Mouse (Mus musculus): ENCODE data around the gene Pik3r1. TPM values are rescaled to one million over a fixed set of nuclear protein-coding genes. Genes with fewer than 3 reads are reported as not detected.

Pik3r1 gene
- polyA plus RNA-seq, 1 experiment from 2014 or later, result 46.8 TPM

DNA sequence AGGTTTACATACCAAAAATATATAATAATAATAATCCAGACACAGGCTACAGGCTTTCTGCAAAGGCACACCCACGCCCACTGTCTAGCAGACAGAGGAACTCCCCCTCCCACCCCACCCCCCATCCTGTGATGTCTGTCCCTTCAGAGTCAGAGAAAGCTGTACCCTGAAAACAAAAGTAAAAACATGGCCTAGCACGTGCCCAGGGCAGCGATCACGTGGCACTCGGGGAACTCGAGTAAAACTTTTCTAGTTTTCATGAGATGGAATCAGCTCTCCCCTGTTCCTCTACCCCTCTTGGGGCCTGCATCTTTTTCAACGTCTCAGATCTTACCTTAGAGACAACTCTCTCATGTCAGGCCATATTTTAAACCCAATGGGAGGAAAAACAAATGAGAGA, 71.2 kb downstream of the Pik3r1 start:
- no peaks in the 10 kb centered on the region for H3K9me3 ChIP-seq
- no peaks in the 10 kb centered on the region for H3K27me3 ChIP-seq
- H3K27ac ChIP-seq, result no peak overlapping the region
- no peak overlapping the region for H3K9ac ChIP-seq
- H3K4me3 ChIP-seq, result no peak overlapping the region
- H3K36me3 ChIP-seq, result peaks cover 9% of the 10 kb centered on the region
- peaks cover 46% of the 10 kb centered on the region for H3K4me1 ChIP-seq (replicated peaks)
- no peak for ATAC-seq (ENCODE audit: low FRiP score)
- 68% methylated on average over 7 of the region's 7 CpGs for WGBS
- no peak overlapping the region for H3K4me2 ChIP-seq

DNA sequence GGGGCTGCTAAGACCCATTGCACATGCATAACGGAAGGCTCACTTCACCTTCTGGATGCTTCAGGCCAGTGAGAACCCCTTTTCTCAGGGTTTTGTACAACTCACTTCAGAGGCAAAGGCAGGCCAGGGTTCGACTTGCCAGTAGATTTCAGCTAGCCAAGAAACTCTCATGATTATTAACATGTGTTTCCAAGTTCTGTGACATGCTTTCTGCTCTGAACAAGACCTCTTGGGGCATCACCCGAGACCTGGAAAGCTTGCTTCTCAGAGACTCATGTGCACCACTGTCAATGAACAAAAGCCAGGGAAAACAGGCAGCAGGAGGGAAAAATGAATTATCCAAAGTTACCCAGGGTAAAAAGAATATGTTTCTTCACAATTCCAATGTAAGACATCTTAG, 71.7 kb downstream of the Pik3r1 start:
- Histone ChIP-seq H3K4me2 (no peak overlapping the region), H3K27me3 (no peaks in the 10 kb centered on the region), H3K27ac (0 out of 2 replicates have a peak overlapping the region, but pooled peaks have one; percentile 18), H3K4me1 (replicated peaks) (peaks cover 51% of the 10 kb centered on the region), H3K9ac (no peak overlapping the region), H3K4me3 (no peak overlapping the region), H3K36me3 (peaks cover 4% of the 10 kb centered on the region), H3K9me3 (no peaks in the 10 kb centered on the region)
- WGBS, result 61% methylated on average over 3 of the region's 3 CpGs
- ATAC-seq (ENCODE audit: low FRiP score), result no peak

DNA sequence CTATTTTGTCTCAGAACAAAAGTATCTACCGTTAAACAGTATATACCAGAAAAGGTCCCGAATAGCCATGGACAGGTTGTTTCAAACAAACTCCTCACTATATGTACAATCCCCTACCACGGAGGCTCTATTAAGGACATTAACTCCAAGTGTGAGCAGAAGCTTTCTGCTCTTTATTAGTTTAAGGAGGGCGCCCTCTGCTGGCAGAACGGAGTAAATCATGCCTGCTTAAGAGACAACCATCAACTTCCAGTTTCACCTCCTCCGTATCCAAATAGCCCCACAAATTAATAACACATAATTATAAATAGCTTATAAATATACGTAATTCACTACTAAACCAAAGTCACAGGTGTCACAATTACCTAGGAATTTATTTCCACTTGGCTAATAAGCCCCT, 72.1 kb downstream of the Pik3r1 start:
- no peaks in the 10 kb centered on the region for H3K27me3 ChIP-seq
- 5% methylated on average over 7 of the region's 7 CpGs for WGBS
- H3K4me3 ChIP-seq, result no peak overlapping the region
- ATAC-seq (ENCODE audit: low FRiP score), result no peak
- H3K9ac ChIP-seq, result no peak overlapping the region
- H3K36me3 ChIP-seq, result no peaks in the 10 kb centered on the region; the same call in 1 of the 2 replicates
- no peaks in the 10 kb centered on the region for H3K9me3 ChIP-seq
- no peak overlapping the region for H3K4me2 ChIP-seq
- H3K27ac ChIP-seq, result no peak overlapping the region
- peaks cover 55% of the 10 kb centered on the region for H3K4me1 ChIP-seq (replicated peaks)

DNA sequence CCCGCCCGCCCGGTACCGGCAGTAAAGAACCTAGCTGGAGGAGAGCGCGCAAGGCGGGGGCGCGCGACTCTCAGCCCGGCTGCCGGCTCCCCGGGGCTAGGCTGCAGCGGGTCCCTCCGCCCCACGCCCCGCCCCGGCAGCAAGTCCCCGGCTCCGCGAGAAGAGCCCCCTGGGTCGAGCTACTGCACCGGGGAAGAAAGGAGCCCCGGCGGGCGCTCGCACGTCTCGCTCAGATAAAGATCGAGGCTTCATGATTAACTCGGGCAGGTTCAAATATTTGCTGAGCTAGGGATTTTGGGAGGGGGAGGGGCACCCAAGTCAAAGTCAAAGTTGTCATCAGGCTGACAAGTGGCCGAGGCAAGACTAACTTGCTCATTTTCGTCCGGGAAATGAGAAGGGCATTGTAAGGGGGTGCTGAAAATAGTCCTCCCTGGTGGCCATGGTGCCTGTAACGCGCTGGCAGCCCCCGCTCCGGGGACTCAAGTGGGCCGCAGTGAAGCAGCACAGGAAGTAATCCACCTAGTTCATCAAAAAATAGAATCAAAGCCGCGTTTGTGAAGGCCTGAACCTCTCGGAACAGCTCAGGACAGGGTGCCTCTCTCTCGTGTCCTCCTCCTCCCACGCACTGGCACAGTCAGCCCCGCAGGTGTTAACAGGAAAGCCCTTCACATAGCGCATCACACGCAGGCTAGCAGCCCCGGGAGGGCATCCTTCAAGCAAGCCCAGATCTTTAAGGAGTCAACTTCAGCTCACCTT, 73.3 kb downstream of the Pik3r1 start:
- H3K27ac ChIP-seq, result peak overlapping the region; percentile 78
- WGBS, result under 1% methylated on average over 44 of the region's 48 CpGs
- H3K9me3 ChIP-seq, result no peaks in the 10 kb centered on the region
- H3K4me1 ChIP-seq (replicated peaks), result peaks cover 59% of the 10 kb centered on the region
- no peaks in the 10 kb centered on the region for H3K27me3 ChIP-seq
- ATAC-seq (ENCODE audit: low FRiP score), result peak; percentile 44; the same call in 1 of the 2 replicates
- H3K4me2 ChIP-seq, result peak overlapping the region; percentile 96
- H3K36me3 ChIP-seq, result no peaks in the 10 kb centered on the region
- peak overlapping the region; percentile 82 for H3K9ac ChIP-seq
- peak overlapping the region; percentile 65 for H3K4me3 ChIP-seq

DNA sequence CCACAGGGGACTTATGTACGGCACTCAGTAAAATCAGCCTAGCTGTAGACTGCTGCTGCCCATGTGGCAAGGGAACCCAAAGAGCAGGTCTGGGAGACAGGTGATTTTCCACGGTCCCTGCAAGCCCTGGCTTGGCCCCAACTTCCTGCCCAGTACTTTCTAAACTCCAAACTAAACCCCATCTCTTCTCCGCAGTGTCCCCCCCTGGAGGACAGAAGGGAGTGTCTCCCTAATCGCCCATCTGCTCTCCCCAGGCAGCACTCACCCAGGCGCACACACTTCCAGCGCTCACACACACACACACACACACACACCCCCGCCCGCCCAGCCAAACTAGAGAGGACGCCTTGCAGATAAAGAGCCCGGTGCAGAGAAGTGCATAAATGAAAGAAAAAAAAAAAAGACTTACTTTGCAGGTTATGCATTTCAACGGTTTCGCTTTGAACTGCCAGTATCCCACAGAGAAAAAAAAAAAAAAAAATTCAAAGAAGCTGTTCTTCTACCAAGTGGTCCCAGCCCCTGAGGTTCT, 74.0 kb downstream of the Pik3r1 start:
- H3K9me3 ChIP-seq, result no peaks in the 10 kb centered on the region
- H3K9ac ChIP-seq, result peak overlapping the region; percentile 82
- WGBS, result 2% methylated on average over 12 of the region's 12 CpGs
- H3K36me3 ChIP-seq, result no peaks in the 10 kb centered on the region
- ATAC-seq (ENCODE audit: low FRiP score), result peak; percentile 27
- H3K4me1 ChIP-seq (replicated peaks), result peaks cover 56% of the 10 kb centered on the region
- peak overlapping the region; percentile 96 for H3K4me2 ChIP-seq
- H3K27me3 ChIP-seq, result no peaks in the 10 kb centered on the region
- H3K4me3 ChIP-seq, result peak overlapping the region; percentile 65
- H3K27ac ChIP-seq, result peak overlapping the region; percentile 78

DNA sequence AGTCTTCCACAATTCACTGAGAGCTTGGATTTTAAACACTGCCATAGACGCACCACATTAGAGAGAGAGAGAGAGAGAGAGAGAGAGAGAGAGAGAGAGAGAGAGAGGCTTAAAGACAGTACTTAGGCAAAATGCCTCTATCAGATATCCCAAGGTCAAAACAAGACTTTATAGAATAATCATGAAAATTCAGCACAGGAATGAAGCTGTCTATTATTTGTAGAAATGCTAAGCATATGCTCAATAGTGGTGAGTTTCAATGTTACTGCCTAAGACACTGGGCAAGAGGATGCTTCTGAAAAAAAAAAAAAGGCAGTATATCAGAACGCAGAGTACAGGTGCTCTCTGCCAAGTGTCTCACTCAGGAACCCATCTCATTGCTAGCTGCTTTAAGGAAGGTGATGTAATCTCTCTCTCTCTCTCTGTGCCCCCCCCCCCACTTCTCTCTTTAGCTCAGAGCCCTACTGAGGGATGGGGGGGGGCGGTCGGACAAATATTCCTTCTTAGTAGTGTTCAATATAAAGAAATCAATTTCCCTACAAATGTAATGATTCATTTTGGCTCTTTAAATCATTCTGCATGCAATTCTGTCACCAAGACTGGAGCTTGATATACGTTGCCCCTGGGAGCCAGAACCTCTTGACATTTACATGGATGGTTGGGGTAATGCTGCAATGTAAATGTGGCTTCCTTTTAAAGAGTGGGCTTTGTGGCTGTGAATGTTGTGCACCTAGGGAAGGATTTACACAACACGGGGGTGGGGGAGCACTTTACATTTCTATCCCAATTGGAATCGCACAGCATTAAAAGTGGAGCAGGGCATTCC, 74.9 kb downstream of the Pik3r1 start:
- Histone ChIP-seq H3K9ac (peak overlapping the region; percentile 82), H3K27me3 (no peaks in the 10 kb centered on the region), H3K36me3 (peaks cover 6% of the 10 kb centered on the region; the same call in 1 of the 2 replicates), H3K9me3 (no peaks in the 10 kb centered on the region), H3K4me3 (peak overlapping the region; percentile 65), H3K4me2 (peak overlapping the region; percentile 96), H3K4me1 (replicated peaks) (peaks cover 50% of the 10 kb centered on the region), H3K27ac (peak overlapping the region; percentile 93)
- 45% methylated on average over 7 of the region's 7 CpGs for WGBS
- ATAC-seq (ENCODE audit: low FRiP score), result peak; percentile 21; the same call in 1 of the 2 replicates

DNA sequence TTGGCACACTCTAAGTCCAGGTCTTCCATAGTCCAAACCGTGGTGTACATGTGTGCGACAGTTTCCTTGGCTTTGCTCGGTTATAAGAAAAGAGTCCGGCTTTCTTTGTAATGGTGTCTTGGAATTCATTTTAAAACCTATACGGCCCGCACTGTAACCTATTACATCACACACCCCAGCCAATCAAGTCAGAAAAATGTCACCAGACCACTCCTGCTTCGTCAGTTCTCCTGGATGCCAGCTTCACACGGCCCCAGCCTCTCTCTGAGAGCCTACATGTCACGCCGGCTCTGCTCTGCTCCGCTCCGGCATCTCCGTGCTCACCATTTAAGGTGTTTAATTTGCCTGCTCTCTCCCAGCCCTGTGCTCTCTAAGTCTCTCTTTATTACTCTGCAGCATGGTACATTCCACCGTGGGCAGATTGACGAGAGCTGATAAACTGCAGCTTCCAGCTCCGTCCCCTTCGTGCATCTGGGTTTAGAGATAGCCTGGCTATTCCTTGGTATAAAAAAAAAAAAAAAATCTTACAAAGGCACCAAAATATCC, 75.7 kb downstream of the Pik3r1 start:
- no peaks in the 10 kb centered on the region for H3K27me3 ChIP-seq
- WGBS, result 14% methylated on average over 17 of the region's 17 CpGs
- no peaks in the 10 kb centered on the region for H3K9me3 ChIP-seq
- H3K4me3 ChIP-seq, result peak overlapping the region; percentile 65
- H3K4me1 ChIP-seq (replicated peaks), result peaks cover 45% of the 10 kb centered on the region
- peak overlapping the region; percentile 82 for H3K9ac ChIP-seq
- H3K36me3 ChIP-seq, result peaks cover 13% of the 10 kb centered on the region
- peak; percentile 81 for ATAC-seq (ENCODE audit: low FRiP score)
- H3K4me2 ChIP-seq, result peak overlapping the region; percentile 96
- H3K27ac ChIP-seq, result peak overlapping the region; percentile 93

DNA sequence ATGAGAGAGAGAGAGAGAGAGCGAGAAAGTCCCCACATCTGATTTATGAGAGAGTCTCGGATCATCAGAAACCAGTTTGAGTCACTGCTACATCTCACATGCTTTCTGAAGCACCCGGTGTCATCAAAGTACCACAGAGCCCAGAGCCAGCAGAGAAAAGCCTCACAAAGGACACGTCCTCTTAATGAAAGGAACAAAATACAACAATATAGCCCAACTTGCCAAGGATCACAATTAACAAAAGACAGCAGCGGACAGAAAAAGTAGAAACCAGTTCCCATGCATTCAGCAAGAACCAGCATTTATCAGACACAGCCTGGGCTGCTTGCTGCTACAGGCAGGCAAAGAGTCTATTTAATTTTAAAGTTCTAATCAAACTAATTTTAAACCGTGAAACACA, 76.3 kb downstream of the Pik3r1 start:
- Histone ChIP-seq H3K27me3 (no peaks in the 10 kb centered on the region), H3K4me3 (peak overlapping the region; percentile 65), H3K9me3 (no peaks in the 10 kb centered on the region), H3K4me2 (peak overlapping the region; percentile 96), H3K27ac (peak overlapping the region; percentile 93), H3K36me3 (peaks cover 19% of the 10 kb centered on the region), H3K9ac (peak overlapping the region; percentile 82), H3K4me1 (replicated peaks) (peaks cover 45% of the 10 kb centered on the region)
- ATAC-seq (ENCODE audit: low FRiP score), result no peak
- WGBS, result 14% methylated on average over 6 of the region's 6 CpGs

DNA sequence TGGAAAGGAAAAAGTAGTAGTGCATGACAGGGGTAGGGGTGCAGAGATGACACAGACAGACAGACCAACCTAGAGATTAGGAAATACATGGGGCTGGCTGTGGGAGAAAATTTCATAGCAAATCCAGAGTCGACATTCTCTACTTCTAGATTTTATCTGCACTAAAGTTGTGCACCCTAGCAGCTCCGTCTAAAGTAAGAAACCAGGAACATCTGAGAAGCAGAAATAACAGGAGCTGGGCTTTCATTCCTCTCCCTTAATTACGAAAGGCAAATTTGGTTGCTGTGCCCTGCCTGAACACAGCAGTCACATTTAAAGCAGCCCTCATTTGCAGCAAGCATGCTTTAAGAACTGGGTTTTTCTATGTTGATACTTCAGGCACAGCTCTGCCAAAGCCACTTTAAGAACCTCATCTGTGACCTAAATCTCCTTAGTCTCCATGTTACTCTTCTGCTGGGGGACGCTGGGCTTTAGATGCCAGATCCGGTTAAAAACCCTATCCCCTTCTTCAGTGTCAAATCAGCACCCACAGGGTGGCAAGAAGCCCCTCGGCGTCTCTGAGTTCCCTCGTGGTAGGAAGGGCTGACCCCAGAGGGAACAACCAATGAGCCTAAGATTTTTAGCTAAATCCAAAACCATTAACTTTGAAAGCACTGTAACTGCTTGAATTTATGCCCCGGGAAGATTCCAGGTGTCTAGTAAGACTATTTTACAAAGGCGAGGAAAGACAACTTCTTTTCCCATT, 76.9 kb downstream of the Pik3r1 start:
- Histone ChIP-seq H3K9me3 (no peaks in the 10 kb centered on the region), H3K27ac (peak overlapping the region; percentile 93; the same call in 1 of the 2 replicates), H3K4me1 (replicated peaks) (peaks cover 45% of the 10 kb centered on the region), H3K36me3 (peaks cover 25% of the 10 kb centered on the region), H3K4me3 (peak overlapping the region; percentile 65), H3K27me3 (no peaks in the 10 kb centered on the region), H3K4me2 (peak overlapping the region; percentile 96), H3K9ac (peak overlapping the region; percentile 82)
- 48% methylated on average over 10 of the region's 10 CpGs for WGBS
- no peak for ATAC-seq (ENCODE audit: low FRiP score)

DNA sequence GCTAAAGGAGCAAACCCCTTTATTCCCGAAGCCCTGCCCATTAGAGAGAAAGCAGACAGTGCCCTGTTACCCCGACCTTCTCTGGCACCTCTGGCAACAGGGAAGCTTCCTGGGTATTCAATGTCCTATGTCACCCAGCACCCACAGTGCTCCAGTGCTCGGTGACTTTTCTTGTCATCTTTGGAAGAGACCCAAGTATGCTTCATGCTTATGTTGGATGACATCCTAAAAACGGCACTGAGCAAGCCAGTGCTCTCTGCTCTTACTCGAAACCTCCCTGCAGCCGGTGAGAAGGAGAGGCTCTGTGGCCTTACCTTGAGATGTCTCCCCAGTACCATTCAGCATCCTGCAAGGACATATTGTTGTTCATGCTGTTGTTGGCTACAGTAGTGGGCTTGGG, 77.8 kb downstream of the Pik3r1 start:
- H3K9ac ChIP-seq, result 0 out of 2 replicates have a peak overlapping the region, but pooled peaks have one; percentile 4
- peaks cover 34% of the 10 kb centered on the region for H3K36me3 ChIP-seq
- no peaks in the 10 kb centered on the region for H3K9me3 ChIP-seq
- no peak overlapping the region for H3K27ac ChIP-seq
- peak overlapping the region; percentile 65 for H3K4me3 ChIP-seq
- peak overlapping the region; percentile 96 for H3K4me2 ChIP-seq
- 72% methylated on average over 6 of the region's 6 CpGs for WGBS
- no peaks in the 10 kb centered on the region for H3K27me3 ChIP-seq
- no peak for ATAC-seq (ENCODE audit: low FRiP score)
- H3K4me1 ChIP-seq (replicated peaks), result peaks cover 39% of the 10 kb centered on the region

DNA sequence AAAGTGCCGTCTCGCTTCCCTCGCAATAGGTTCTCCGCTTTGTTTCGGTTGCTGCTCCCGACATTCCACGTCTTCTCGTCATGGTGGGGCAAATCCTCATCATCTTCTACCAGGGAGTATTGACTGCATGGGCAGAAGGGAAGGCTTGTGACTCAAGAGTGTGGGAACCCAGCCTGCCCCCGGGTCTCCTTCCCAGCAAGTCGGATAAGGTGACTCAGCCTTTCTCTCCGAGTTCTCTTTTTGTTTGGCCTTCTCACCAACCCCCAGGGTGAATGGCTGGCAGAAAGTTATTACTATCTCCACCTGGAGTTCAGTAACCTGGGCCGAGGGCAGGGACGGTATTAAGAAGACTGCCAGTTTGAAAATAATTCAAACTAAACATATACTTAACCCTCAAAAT, 81.8 kb downstream of the Pik3r1 start:
- Histone ChIP-seq H3K9ac (no peak overlapping the region), H3K4me1 (replicated peaks) (peaks cover 12% of the 10 kb centered on the region), H3K9me3 (no peaks in the 10 kb centered on the region), H3K27me3 (no peaks in the 10 kb centered on the region), H3K36me3 (peaks cover 66% of the 10 kb centered on the region), H3K27ac (no peak overlapping the region), H3K4me3 (no peak overlapping the region), H3K4me2 (no peak overlapping the region)
- ATAC-seq (ENCODE audit: low FRiP score), result no peak
- 94% methylated on average over 13 of the region's 13 CpGs for WGBS
